Mouse (Mus musculus): Measurements from ENCODE around the gene Rab34.

Gene Rab34

GRCm38 (mm10) chr11:78188331-78189233 is at the start of gene Rab34:
Gene Rab34, plus strand, starts transcription at chr11:78188430.
- in situ Hi-C loops (cut with MboI; ENCODE audit: low pct_unique_long_range_greater_than_20kb in 1 of 2, low sequenced_read_pairs in 2 of 2, unreplicated experiment in 1 of 2), result no loop called here

GRCm38 (mm10) chr11:78140665-78141064 is 47.6 kb upstream of the Rab34 start:
- in situ Hi-C loops (cut with MboI; ENCODE audit: low pct_unique_long_range_greater_than_20kb in 1 of 2, low sequenced_read_pairs in 2 of 2, unreplicated experiment in 1 of 2), result no loop called here

GRCm38 (mm10) chr11:78143520-78143919 is 44.7 kb upstream of the Rab34 start:
- in situ Hi-C loops (cut with MboI; ENCODE audit: low pct_unique_long_range_greater_than_20kb in 1 of 2, low sequenced_read_pairs in 2 of 2, unreplicated experiment in 1 of 2), result no loop called here

GRCm38 (mm10) chr11:78146168-78146567 is 42.1 kb upstream of the Rab34 start:
- in situ Hi-C loops (cut with MboI; ENCODE audit: low pct_unique_long_range_greater_than_20kb in 1 of 2, low sequenced_read_pairs in 2 of 2, unreplicated experiment in 1 of 2), result no loop called here

- in situ Hi-C loops (cut with MboI; ENCODE audit: low pct_unique_long_range_greater_than_20kb in 1 of 2, low sequenced_read_pairs in 2 of 2, unreplicated experiment in 1 of 2), result no loop called here
Measured at GRCm38 (mm10) chr11:78146707-78147543, 41.3 kb upstream of the Rab34 start.

- in situ Hi-C loops (cut with MboI; ENCODE audit: low pct_unique_long_range_greater_than_20kb in 1 of 2, low sequenced_read_pairs in 2 of 2, unreplicated experiment in 1 of 2), result no loop called here
Measured at GRCm38 (mm10) chr11:78151161-78151560, 37.1 kb upstream of the Rab34 start.

- in situ Hi-C loops (cut with MboI; ENCODE audit: low pct_unique_long_range_greater_than_20kb in 1 of 2, low sequenced_read_pairs in 2 of 2, unreplicated experiment in 1 of 2), result no loop called here
Measured at GRCm38 (mm10) chr11:78152299-78153231, 35.7 kb upstream of the Rab34 start.

GRCm38 (mm10) chr11:78153778-78154177 is 34.5 kb upstream of the Rab34 start:
- in situ Hi-C loops (cut with MboI; ENCODE audit: low pct_unique_long_range_greater_than_20kb in 1 of 2, low sequenced_read_pairs in 2 of 2, unreplicated experiment in 1 of 2), result no loop called here

GRCm38 (mm10) chr11:78155674-78156073 is 32.6 kb upstream of the Rab34 start:
- in situ Hi-C loops (cut with MboI; ENCODE audit: low pct_unique_long_range_greater_than_20kb in 1 of 2, low sequenced_read_pairs in 2 of 2, unreplicated experiment in 1 of 2), result no loop called here

GRCm38 (mm10) chr11:78156156-78156699 is 32.0 kb upstream of the Rab34 start:
- in situ Hi-C loops (cut with MboI; ENCODE audit: low pct_unique_long_range_greater_than_20kb in 1 of 2, low sequenced_read_pairs in 2 of 2, unreplicated experiment in 1 of 2), result no loop called here

GRCm38 (mm10) chr11:78159096-78159495 is 29.1 kb upstream of the Rab34 start:
- in situ Hi-C loops (cut with MboI; ENCODE audit: low pct_unique_long_range_greater_than_20kb in 1 of 2, low sequenced_read_pairs in 2 of 2, unreplicated experiment in 1 of 2), result no loop called here

- in situ Hi-C loops (cut with MboI; ENCODE audit: low pct_unique_long_range_greater_than_20kb in 1 of 2, low sequenced_read_pairs in 2 of 2, unreplicated experiment in 1 of 2), result no loop called here
Measured at GRCm38 (mm10) chr11:78159557-78159956, 28.7 kb upstream of the Rab34 start.

GRCm38 (mm10) chr11:78160171-78160570 is 28.1 kb upstream of the Rab34 start:
- in situ Hi-C loops (cut with MboI; ENCODE audit: low pct_unique_long_range_greater_than_20kb in 1 of 2, low sequenced_read_pairs in 2 of 2, unreplicated experiment in 1 of 2), result no loop called here

GRCm38 (mm10) chr11:78160675-78161074 is 27.6 kb upstream of the Rab34 start:
- in situ Hi-C loops (cut with MboI; ENCODE audit: low pct_unique_long_range_greater_than_20kb in 1 of 2, low sequenced_read_pairs in 2 of 2, unreplicated experiment in 1 of 2), result no loop called here

- in situ Hi-C loops (cut with MboI; ENCODE audit: low pct_unique_long_range_greater_than_20kb in 1 of 2, low sequenced_read_pairs in 2 of 2, unreplicated experiment in 1 of 2), result no loop called here
Measured at GRCm38 (mm10) chr11:78161169-78161568, 27.1 kb upstream of the Rab34 start.

- in situ Hi-C loops (cut with MboI; ENCODE audit: low pct_unique_long_range_greater_than_20kb in 1 of 2, low sequenced_read_pairs in 2 of 2, unreplicated experiment in 1 of 2), result no loop called here
Measured at GRCm38 (mm10) chr11:78161968-78162367, 26.3 kb upstream of the Rab34 start.

GRCm38 (mm10) chr11:78162504-78162903 is 25.7 kb upstream of the Rab34 start:
- in situ Hi-C loops (cut with MboI; ENCODE audit: low pct_unique_long_range_greater_than_20kb in 1 of 2, low sequenced_read_pairs in 2 of 2, unreplicated experiment in 1 of 2), result no loop called here

- in situ Hi-C loops (cut with MboI; ENCODE audit: low pct_unique_long_range_greater_than_20kb in 1 of 2, low sequenced_read_pairs in 2 of 2, unreplicated experiment in 1 of 2), result no loop called here
Measured at GRCm38 (mm10) chr11:78163045-78163444, 25.2 kb upstream of the Rab34 start.
